Comparison of ENCODE assay signal across 9 mouse cellular contexts in genomic region chr19:61084149-61084940, GRCm38 (mm10). TPM values are rescaled to one million over a fixed set of nuclear protein-coding genes. Genes with fewer than 3 reads are reported as not detected.
DNase-seq lines count a peak whose midpoint lies in the region; ATAC-seq and TF ChIP-seq lines count a peak whose summit lies in the region.
"Had no signal": no experiment of that assay in that cellular context is flagged by ENCODE, and none has a peak within 500 bp of the region (broad histone marks: within the 10 kb centered on the region; RNA-seq: fewer than 3 reads in every experiment).

No protein-coding gene starts in this region.

- DNase-seq in B cell, adult 2 months = peak; percentile 93 to 96
- DNase-seq in kidney, postnatal 10 days = peak; percentile 92
- DNase-seq in neural tube, embryonic 10.5 days (ENCODE audit: extremely low spot score, low spot score) = peak; percentile 89

- H3K4me2 ChIP-seq in heart, embryonic 12.5 days = no peak overlapping the region
- no peak overlapping the region for H3K4me2 ChIP-seq in liver, embryonic 12.5 days
- no peak overlapping the region for H3K4me2 ChIP-seq in stomach, embryonic 16.5 days (ENCODE audit: low read depth, low read length)
- H3K4me2 ChIP-seq: embryonic facial prominence, embryonic 12.5 days had no signal

- ATAC-seq in heart, embryonic 12.5 days (ENCODE audit: insufficient number of reproducible peaks, low FRiP score) = peak; percentile 51; the same call in 1 of the 2 replicates
- peak; percentile 43; the same call in 1 of the 2 replicates for ATAC-seq in liver, embryonic 12.5 days
- ATAC-seq in stomach, embryonic 16.5 days (ENCODE audit: insufficient read depth, low FRiP score) = peak; percentile 40; the same call in 1 of the 2 replicates

- peaks cover 59% of the 10 kb centered on the region for H3K36me3 ChIP-seq in heart, embryonic 12.5 days
- H3K36me3 ChIP-seq in liver, embryonic 12.5 days = no peaks in the 10 kb centered on the region
- H3K36me3 ChIP-seq in stomach, embryonic 16.5 days (ENCODE audit: control insufficient read depth, insufficient read depth, low read length) = no peaks in the 10 kb centered on the region
- H3K36me3 ChIP-seq: embryonic facial prominence, embryonic 12.5 days had no signal

- H3K27me3 ChIP-seq in heart, embryonic 12.5 days (replicated peaks) = no peaks in the 10 kb centered on the region
- H3K27me3 ChIP-seq in liver, embryonic 12.5 days (replicated peaks) = no peaks in the 10 kb centered on the region
- H3K27me3 ChIP-seq in stomach, embryonic 16.5 days (ENCODE audit: control insufficient read depth, insufficient read depth, low read length) = no peaks in the 10 kb centered on the region
- H3K27me3 ChIP-seq: embryonic facial prominence, embryonic 12.5 days had no signal

- no peak overlapping the region for H3K9ac ChIP-seq in heart, embryonic 12.5 days
- no peak overlapping the region for H3K9ac ChIP-seq in liver, embryonic 12.5 days
- no peak overlapping the region for H3K9ac ChIP-seq in stomach, embryonic 16.5 days (ENCODE audit: low read length)
- H3K9ac ChIP-seq: embryonic facial prominence, embryonic 12.5 days had no signal

- no peaks in the 10 kb centered on the region for H3K9me3 ChIP-seq in heart, embryonic 12.5 days (replicated peaks)
- no peaks in the 10 kb centered on the region for H3K9me3 ChIP-seq in liver, embryonic 12.5 days (replicated peaks)
- H3K9me3 ChIP-seq in stomach, embryonic 16.5 days (replicated peaks; ENCODE audit: control insufficient read depth, low read length) = no peaks in the 10 kb centered on the region
- H3K9me3 ChIP-seq: embryonic facial prominence, embryonic 12.5 days had no signal

- no peak overlapping the region for H3K27ac ChIP-seq in bone marrow, adult 2 months (ENCODE audit: control insufficient read depth, insufficient read depth, low read depth, low read length, poor library complexity)
- H3K27ac ChIP-seq in embryonic fibroblast, embryonic 13.5 days (ENCODE audit: insufficient read depth, low read length) = no peak overlapping the region
- H3K27ac ChIP-seq in heart, embryonic 12.5 days (ENCODE audit: poor library complexity, severe bottlenecking) = no peak overlapping the region; the same call in 1 of the 2 replicates
- H3K27ac ChIP-seq in liver, embryonic 12.5 days = no peak overlapping the region
- H3K27ac ChIP-seq in stomach, embryonic 16.5 days (ENCODE audit: low read length) = no peak overlapping the region
- H3K27ac ChIP-seq: embryonic facial prominence, embryonic 12.5 days had no signal

- 17% methylated on average over 4 of the region's 4 CpGs for WGBS in bone marrow, adult 2 months
- WGBS in heart, embryonic 12.5 days = 42% methylated on average over 4 of the region's 4 CpGs
- 29% methylated on average over 4 of the region's 4 CpGs for WGBS in liver, embryonic 12.5 days (ENCODE audit: insufficient replicate concordance)
- whole genome bisulfite sequencing in stomach, embryonic 16.5 days = 50% methylated on average over 4 of the region's 4 CpGs

- TF ChIP-seq POLR2A in bone marrow, adult 2 months (IDR thresholded peaks at IDR 0.05; ENCODE audit: borderline replicate concordance, control insufficient read depth, low read depth, low read length) = no peak
- no peak for TF ChIP-seq POLR2A in embryonic fibroblast, embryonic 13.5 days (IDR thresholded peaks at IDR 0.05; ENCODE audit: low read depth, low read length)

- no peak overlapping the region for H3K4me3 ChIP-seq in bone marrow, adult 2 months (replicated peaks; ENCODE audit: control insufficient read depth, low read depth, low read length)
- no peak overlapping the region for H3K4me3 ChIP-seq in embryonic fibroblast, embryonic 13.5 days (ENCODE audit: insufficient read depth, low read length)
- H3K4me3 ChIP-seq in heart, embryonic 12.5 days = no peak overlapping the region
- no peak overlapping the region for H3K4me3 ChIP-seq in liver, embryonic 12.5 days
- H3K4me3 ChIP-seq in stomach, embryonic 16.5 days (replicated peaks; ENCODE audit: low read length) = no peak overlapping the region
- H3K4me3 ChIP-seq: embryonic facial prominence, embryonic 12.5 days had no signal

- peaks cover 5% of the 10 kb centered on the region for H3K4me1 ChIP-seq in bone marrow, adult 2 months (ENCODE audit: control insufficient read depth, insufficient read depth, low read length)
- H3K4me1 ChIP-seq in embryonic fibroblast, embryonic 13.5 days (ENCODE audit: control insufficient read depth, insufficient read depth, low read length) = peaks cover 3% of the 10 kb centered on the region; the same call in 1 of the 2 replicates
- no peaks in the 10 kb centered on the region for H3K4me1 ChIP-seq in heart, embryonic 12.5 days (replicated peaks)
- 0 out of 2 replicates have a peak, but pooled peaks cover 4% of the 10 kb centered on the region for H3K4me1 ChIP-seq in liver, embryonic 12.5 days
- H3K4me1 ChIP-seq in stomach, embryonic 16.5 days (ENCODE audit: control insufficient read depth, insufficient read depth, low read length) = no peaks in the 10 kb centered on the region
- H3K4me1 ChIP-seq: embryonic facial prominence, embryonic 12.5 days had no signal

- peak; percentile 97 for TF ChIP-seq CTCF in bone marrow, adult 2 months (IDR thresholded peaks at IDR 0.05; ENCODE audit: control insufficient read depth, insufficient read depth, low read length)
- TF ChIP-seq CTCF in embryonic fibroblast, embryonic 13.5 days (IDR thresholded peaks at IDR 0.05; ENCODE audit: borderline replicate concordance, insufficient read depth, low read length) = peak; percentile 89

RNA-seq across cellular contexts. Expression of gene Zfp950, which starts 56.3 kb away (rescaled TPM):
- polyA plus RNA-seq in bone marrow, adult 2 months (2011; ENCODE audit: insufficient read depth, insufficient read length, low replicate concordance, missing spikeins) = 16.5 and 18.5 TPM in 2 replicates
- 24.6 and 39.8 TPM in 2 replicates for polyA plus RNA-seq in embryonic fibroblast, embryonic 13.5 days (2011; ENCODE audit: insufficient read length, low read depth, missing spikeins)
- polyA plus RNA-seq in heart, embryonic 12.5 days (2016; fragmentation: Nextera tagmentation; extraction: Ambion mirVana) = 29.7 and 31.0 TPM in 2 replicates
- 16.8 and 17.4 TPM in 2 replicates for polyA plus RNA-seq in liver, embryonic 12.5 days (2016; fragmentation: Nextera tagmentation; extraction: Ambion mirVana)
- polyA plus RNA-seq in stomach, embryonic 16.5 days (2015; fragmentation: Nextera tagmentation; extraction: Ambion mirVana) = 35.2 and 40.7 TPM in 2 replicates
